Mouse (Mus musculus) CH12.LX (cell line): ENCODE results near the gene Pmpcb. TPM values are rescaled to one million over a fixed set of nuclear protein-coding genes. Genes with fewer than 3 reads are reported as not detected.
A peak's percentile ranks its signal among the peaks of the same experiment; 100 is the strongest.

Source experiments
- DNase-seq: peaks from one replicate; pipeline ENCODE4 v3.0.0-alpha.2; 2013; ENCODE audit errors: extremely low read depth
- H3K27ac ChIP-seq: 2 replicates; pipeline ENCODE4 v1.5.1; 2012; ENCODE audit warnings: low read depth, mild to moderate bottlenecking, control low read depth, moderate library complexity; ENCODE audit not compliant: insufficient read depth
- H3K27me3 ChIP-seq: replicated peaks from 2 replicates; pipeline ENCODE3; 2012; ENCODE audit warnings: inconsistent platforms
- H3K36me3 ChIP-seq, 2 experiments: replicated peaks in 1 of 2; 2 replicates each; pipeline versions ENCODE3 to v1.6.1; 2012; ENCODE audit warnings: inconsistent platforms in 1 of 2, low read length in 1 of 2, mild to moderate bottlenecking in 1 of 2, mixed read lengths in 1 of 2, moderate library complexity in 1 of 2; ENCODE audit not compliant: control insufficient read depth in 1 of 2, insufficient read depth in 1 of 2
- H3K4me1 ChIP-seq, 2 experiments: 2 replicates each; pipeline ENCODE4 v1.6.1; 2012; ENCODE audit warnings: inconsistent platforms in 1 of 2, moderate library complexity in 1 of 2; ENCODE audit not compliant: insufficient read depth in 2 of 2, control insufficient read depth in 1 of 2
- H3K4me2 ChIP-seq: 2 replicates; pipeline ENCODE4 v1.6.1; 2012; ENCODE audit warnings: low read depth, mild to moderate bottlenecking, control low read depth; ENCODE audit not compliant: poor library complexity, insufficient read depth, severe bottlenecking
- H3K4me3 ChIP-seq, 3 experiments: fragments of 150-350 bp in 1 of 3; sonication (generic) in 1 of 3; replicated peaks in 1 of 3; 2 replicates each; pipeline versions ENCODE3 to v1.5.1; 2011 to 2012; ENCODE audit warnings: low read depth in 2 of 3, low read length in 2 of 3, mild to moderate bottlenecking in 2 of 3, moderate library complexity in 2 of 3, control low read depth in 1 of 3, improper control_type of control experiment in 1 of 3, inconsistent platforms in 1 of 3, mixed read lengths in 1 of 3; ENCODE audit not compliant: poor library complexity in 1 of 3
- H3K79me2 ChIP-seq: replicated peaks from 2 replicates; pipeline ENCODE4 v1.6.1; 2012; ENCODE audit warnings: mild to moderate bottlenecking, moderate library complexity; ENCODE audit not compliant: control insufficient read depth, poor library complexity, insufficient read depth, severe bottlenecking; ENCODE audit errors: extremely low read depth
- H3K9ac ChIP-seq: 2 replicates; pipeline ENCODE4 v1.6.1; 2012; ENCODE audit warnings: low read depth, mild to moderate bottlenecking, control low read depth, moderate library complexity; ENCODE audit not compliant: insufficient read depth
- H3K9me3 ChIP-seq: replicated peaks from 2 replicates; pipeline ENCODE3; 2012; ENCODE audit warnings: low read length, inconsistent platforms, mixed read lengths
- BHLHE40 ChIP-seq: IDR thresholded peaks from 2 replicates; pipeline ENCODE4 v1.6.1; 2011; ENCODE audit warnings: mild to moderate bottlenecking, low read depth, low read length, improper control_type of control experiment
- CHD1 ChIP-seq: IDR thresholded peaks from 2 replicates; pipeline ENCODE4 v1.6.1; 2012; ENCODE audit warnings: low read depth, low read length, improper control_type of control experiment, inconsistent platforms
- CHD2 ChIP-seq: IDR thresholded peaks from 2 replicates; pipeline ENCODE4 v1.6.1; 2011; ENCODE audit warnings: low read length, improper control_type of control experiment
- ELF1 ChIP-seq: IDR thresholded peaks from 2 replicates; pipeline ENCODE4 v1.6.1; 2014; ENCODE audit warnings: low read depth, mild to moderate bottlenecking, inconsistent platforms, low read length, improper control_type of control experiment
- EP300 ChIP-seq: IDR thresholded peaks from 2 replicates; pipeline ENCODE4 v1.6.1; 2011; ENCODE audit warnings: low read length, improper control_type of control experiment
- ETS1 ChIP-seq: conservative IDR thresholded peaks from 2 replicates; pipeline ENCODE4 v1.6.1; 2012; ENCODE audit warnings: low read depth, mild to moderate bottlenecking, inconsistent platforms, low read length, improper control_type of control experiment, moderate library complexity
- GABPA ChIP-seq: IDR thresholded peaks from 2 replicates; pipeline ENCODE4 v1.6.1; 2012; ENCODE audit warnings: low read depth, low read length, improper control_type of control experiment, inconsistent platforms; ENCODE audit not compliant: insufficient replicate concordance
- HCFC1 ChIP-seq: IDR thresholded peaks from 2 replicates; pipeline ENCODE4 v1.6.1; 2012; ENCODE audit warnings: low read depth, mild to moderate bottlenecking, inconsistent platforms, low read length, improper control_type of control experiment
- IRF4 ChIP-seq: IDR thresholded peaks from 2 replicates; pipeline ENCODE4 v1.6.1; 2014; ENCODE audit warnings: low read depth, mild to moderate bottlenecking, inconsistent platforms, low read length, improper control_type of control experiment
- JUN ChIP-seq: IDR thresholded peaks from 2 replicates; pipeline ENCODE4 v1.6.1; 2011; ENCODE audit warnings: low read depth, mild to moderate bottlenecking, low read length, improper control_type of control experiment, moderate library complexity; ENCODE audit not compliant: insufficient read depth
- MEF2A ChIP-seq: IDR thresholded peaks from 2 replicates; pipeline ENCODE4 v1.6.1; 2014; ENCODE audit warnings: low read depth, mild to moderate bottlenecking, inconsistent platforms, low read length, improper control_type of control experiment, borderline replicate concordance
- NELFE ChIP-seq: IDR thresholded peaks from 2 replicates; pipeline ENCODE4 v1.6.1; 2011; ENCODE audit warnings: low read depth, low read length, improper control_type of control experiment
- POLR2A ChIP-seq: IDR thresholded peaks from 2 replicates; pipeline ENCODE4 v1.6.1; 2011; ENCODE audit warnings: low read depth, mild to moderate bottlenecking, improper control_type of control experiment, low read length
- POLR2AphosphoS2 ChIP-seq: IDR thresholded peaks from 2 replicates; pipeline ENCODE4 v1.6.1; 2011; ENCODE audit warnings: low read depth, low read length, improper control_type of control experiment
- SIN3A ChIP-seq: IDR thresholded peaks from 2 replicates; pipeline ENCODE4 v1.6.1; 2012; ENCODE audit warnings: low read length, improper control_type of control experiment, inconsistent platforms
- SMC3 ChIP-seq: IDR thresholded peaks from 2 replicates; pipeline ENCODE4 v1.6.1; 2011; ENCODE audit warnings: low read depth, low read length, improper control_type of control experiment
- TBP ChIP-seq: conservative IDR thresholded peaks from 2 replicates; pipeline ENCODE4 v1.6.1; 2011; ENCODE audit warnings: low read depth, low read length, improper control_type of control experiment
- TCF12 ChIP-seq: IDR thresholded peaks from 2 replicates; pipeline ENCODE4 v1.6.1; 2014; ENCODE audit warnings: low read depth, mild to moderate bottlenecking, inconsistent platforms, low read length, improper control_type of control experiment
- USF1 ChIP-seq: IDR thresholded peaks from 2 replicates; pipeline ENCODE4 v1.6.1; 2014; ENCODE audit warnings: low read depth, mild to moderate bottlenecking, inconsistent platforms, low read length, improper control_type of control experiment
- USF2 ChIP-seq: conservative IDR thresholded peaks from 2 replicates; pipeline ENCODE4 v1.6.1; 2011; ENCODE audit warnings: low read depth, low read length, improper control_type of control experiment
- ZKSCAN1 ChIP-seq: IDR thresholded peaks from 2 replicates; pipeline ENCODE4 v1.6.1; 2012; ENCODE audit warnings: low read depth, inconsistent platforms, low read length, improper control_type of control experiment, borderline replicate concordance
- ZMIZ1 ChIP-seq: IDR thresholded peaks from 2 replicates; pipeline ENCODE4 v1.6.1; 2012; ENCODE audit warnings: low read depth, mild to moderate bottlenecking, inconsistent platforms, low read length, improper control_type of control experiment
- ZNF384 ChIP-seq: IDR thresholded peaks from 2 replicates; pipeline ENCODE4 v1.6.1; 2012; ENCODE audit warnings: low read depth, low read length, improper control_type of control experiment, inconsistent platforms
- dilution Hi-C: fragments of 300-500 bp; cut with MboI; formaldehyde crosslinking; loops from 2 replicates; pipeline ENCODE4 v1.14.3; 2020; ENCODE audit warnings: low sequenced_read_pairs; ENCODE audit not compliant: extremely low pct_unique_long_range_greater_than_20kb, extremely low pct_ligation_motif_present
- in situ Hi-C: fragments of 300-500 bp; cut with MboI; formaldehyde crosslinking; loops from 3 replicates; pipeline ENCODE4 v1.14.3; 2019; ENCODE audit warnings: low sequenced_read_pairs, low pct_ligation_motif_present, low pct_unique_long_range_greater_than_20kb, mixed read lengths
- polyA plus RNA-seq: library from polyadenylated mRNA; unstranded; fragments of >175 nt; gene quantifications from 2 replicates; pipeline ENCODE4 v1.2.1, GENCODE M21; 2012; ENCODE audit warnings: low read depth; ENCODE audit not compliant: insufficient read length
- total RNA-seq, 2 experiments: library from RNA; depleted of rRNA; stranded (reverse); fragments of 300-350 nt in 1 of 2; fragments of >200 nt in 1 of 2; gene quantifications; 2 replicates each; pipeline ENCODE4 v1.2.3; 2012 to 2014

The Pmpcb gene
- total and polyA plus RNA-seq, 3 experiments: 113 to 166 (median 165) TPM

DNA sequence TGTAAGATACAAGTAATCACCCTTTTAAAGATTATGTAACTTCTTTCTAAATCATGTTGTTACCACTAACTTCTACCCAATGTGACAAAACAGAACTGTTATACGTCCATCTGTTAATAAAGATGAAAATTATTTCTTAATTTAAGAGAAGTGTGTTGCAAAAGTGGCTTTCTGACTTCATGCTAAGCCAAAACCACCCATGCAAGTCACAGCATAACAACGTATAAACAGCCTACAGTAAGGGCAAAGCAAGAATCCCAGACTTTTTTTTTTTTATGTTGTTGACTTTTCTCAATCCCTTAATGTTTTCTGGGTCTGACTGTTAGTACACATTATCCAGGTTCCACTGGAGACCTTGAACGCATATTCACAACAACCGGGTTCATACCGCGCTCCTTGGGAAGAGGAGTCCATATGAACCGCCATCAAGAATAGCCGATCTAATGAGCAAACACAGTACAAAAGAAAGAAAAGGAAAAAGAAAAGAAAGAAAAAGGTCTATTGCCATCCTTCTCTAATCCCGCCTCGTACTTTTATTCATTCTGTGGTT is 36.6 kb upstream of the Pmpcb start:
- H3K9me3 ChIP-seq: no peaks in the 10 kb centered on the region
- no peaks in the 10 kb centered on the region for H3K79me2 ChIP-seq
- H3K36me3 ChIP-seq: no peaks in the 10 kb centered on the region
- dilution Hi-C loops (no loop called here), in situ Hi-C loops (no loop called here)
- no peak for TF ChIP-seq SIN3A
- no peak for TF ChIP-seq ELF1
- no peak for TF ChIP-seq POLR2AphosphoS2
- TF ChIP-seq ZNF384: 0 out of 2 replicates have a peak, but pooled peaks have one; percentile 15
- no peak for TF ChIP-seq TBP
- no peak for TF ChIP-seq NELFE
- no peak for TF ChIP-seq EP300
- H3K4me3 ChIP-seq: peak overlapping the region; percentile 74 to 84 (median 78)
- H3K27ac ChIP-seq: no peak overlapping the region
- H3K4me1 ChIP-seq: peaks cover 3 to 10% of the 10 kb centered on the region in 2 experiments; a peak in 3 of 4 replicates
- no peaks in the 10 kb centered on the region for H3K27me3 ChIP-seq
- H3K9ac ChIP-seq: peak overlapping the region; percentile 75
- peak overlapping the region; percentile 98 for H3K4me2 ChIP-seq
- DNase-seq: no peak

DNA sequence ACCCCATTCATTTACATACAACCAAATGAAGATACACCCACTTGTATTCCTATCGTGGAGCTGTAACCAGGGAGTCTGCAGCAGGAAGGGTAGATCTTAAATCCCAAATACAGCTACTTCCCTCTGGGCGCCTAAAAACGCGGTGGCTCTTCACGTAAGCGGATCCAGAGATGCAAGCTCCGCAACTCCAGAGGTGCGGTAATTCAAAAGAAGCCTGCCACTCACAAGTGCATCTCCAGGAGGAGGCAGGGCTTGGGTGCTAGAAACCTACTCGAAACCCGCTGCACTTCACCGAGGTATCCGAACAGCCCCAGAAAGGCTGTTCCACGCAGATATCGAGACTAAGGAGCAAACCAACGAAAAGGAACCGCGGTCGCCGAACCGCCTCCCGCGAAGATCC is 36.0 kb upstream of the Pmpcb start:
- no peak for TF ChIP-seq HCFC1
- no peak for TF ChIP-seq ZMIZ1
- peak; percentile 64; the same call in 1 of the 2 replicates for TF ChIP-seq SIN3A
- no peak for DNase-seq
- Histone ChIP-seq H3K4me2 (peak overlapping the region; percentile 98), H3K9ac (peak overlapping the region; percentile 75), H3K4me1 (peaks cover 3 to 10% of the 10 kb centered on the region in 2 experiments; a peak in 3 of 4 replicates), H3K79me2 (no peaks in the 10 kb centered on the region), H3K27me3 (no peaks in the 10 kb centered on the region), H3K9me3 (no peaks in the 10 kb centered on the region), H3K36me3 (no peaks in the 10 kb centered on the region), H3K4me3 (peak overlapping the region; percentile 74 to 84 (median 78)), H3K27ac (no peak overlapping the region)
- dilution Hi-C loops (no loop called here), in situ Hi-C loops (no loop called here)

DNA sequence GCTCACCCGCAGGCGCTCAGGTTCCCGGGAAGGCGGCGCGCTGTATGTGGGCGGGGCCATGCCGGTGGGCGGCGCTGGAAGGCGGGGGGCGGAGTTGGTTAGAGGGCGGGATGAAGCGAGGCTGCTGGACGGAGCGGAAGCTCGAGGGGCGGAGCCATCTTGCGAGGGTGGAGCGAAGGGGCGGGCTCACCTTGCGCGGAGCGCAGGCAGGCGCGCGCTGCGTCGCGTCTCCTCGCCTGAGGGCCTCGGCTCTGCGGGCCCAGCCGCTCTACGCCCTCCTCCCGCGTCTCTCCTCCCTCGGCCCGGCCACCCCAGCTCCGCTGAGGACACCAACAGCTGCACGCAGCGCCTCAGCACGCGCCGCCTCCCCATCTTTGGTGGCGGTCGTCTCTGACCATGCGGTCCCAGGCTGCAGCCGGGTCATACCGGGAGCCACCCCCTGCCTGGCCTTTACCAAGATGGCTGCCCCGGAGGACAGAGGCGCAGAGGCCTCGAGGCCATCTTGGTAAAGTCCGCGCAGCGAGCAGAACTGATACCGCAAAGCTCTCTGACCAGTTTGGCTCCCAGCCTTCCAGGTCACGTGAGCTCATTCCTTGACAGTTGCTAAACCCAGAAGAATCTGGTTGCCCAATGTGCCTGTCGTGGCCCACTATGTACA is 35.5 kb upstream of the Pmpcb start, which contains the start of gene Napepld:
Napepld (minus strand) TSS at position 46 of the 658 bp plus-strand sequence.
- peak within 1 kb of the TSS; percentile 98 for H3K4me2 ChIP-seq
- in situ Hi-C loops (no loop called here), dilution Hi-C loops (no loop called here)
- no peaks in the 10 kb centered on the region for H3K36me3 ChIP-seq
- peak within 1 kb of the TSS; percentile 74 to 87 (median 78) for H3K4me3 ChIP-seq
- H3K79me2 ChIP-seq: no peaks in the 10 kb centered on the region
- peak; percentile 93 for DNase-seq
- peaks cover 3 to 10% of the 10 kb centered on the region in 2 experiments; a peak in 3 of 4 replicates for H3K4me1 ChIP-seq
- H3K9ac ChIP-seq: peak within 1 kb of the TSS; percentile 75
- no peaks in the 10 kb centered on the region for H3K9me3 ChIP-seq
- no peaks in the 10 kb centered on the region for H3K27me3 ChIP-seq
- H3K27ac ChIP-seq: peak within 1 kb of the TSS; percentile 93
- TF ChIP-seq MEF2A: no peak; the same call in 1 of the 2 replicates
- TF ChIP-seq POLR2AphosphoS2: peak; percentile 77; the same call in 1 of the 2 replicates
- TF ChIP-seq USF2: peak; percentile 78
- TF ChIP-seq ETS1: no peak
- TF ChIP-seq ZKSCAN1: no peak
- TF ChIP-seq GABPA: no peak; the same call in 1 of the 2 replicates
- peak; percentile 51; the same call in 1 of the 2 replicates for TF ChIP-seq ELF1
- no peak for TF ChIP-seq CHD2
- TF ChIP-seq EP300: no peak
- TF ChIP-seq TCF12: peak; percentile 71
- no peak for TF ChIP-seq CHD1
- TF ChIP-seq HCFC1: peak; percentile 94
- TF ChIP-seq BHLHE40: peak; percentile 93
- TF ChIP-seq JUN: no peak
- peak; percentile 57; the same call in 1 of the 2 replicates for TF ChIP-seq IRF4
- no peak for TF ChIP-seq SMC3
- peak; percentile 82 for TF ChIP-seq USF1
- peak; percentile 99 for TF ChIP-seq POLR2A
